Comparison of ENCODE assay signal across 18 mouse cellular contexts in the genomic region with DNA sequence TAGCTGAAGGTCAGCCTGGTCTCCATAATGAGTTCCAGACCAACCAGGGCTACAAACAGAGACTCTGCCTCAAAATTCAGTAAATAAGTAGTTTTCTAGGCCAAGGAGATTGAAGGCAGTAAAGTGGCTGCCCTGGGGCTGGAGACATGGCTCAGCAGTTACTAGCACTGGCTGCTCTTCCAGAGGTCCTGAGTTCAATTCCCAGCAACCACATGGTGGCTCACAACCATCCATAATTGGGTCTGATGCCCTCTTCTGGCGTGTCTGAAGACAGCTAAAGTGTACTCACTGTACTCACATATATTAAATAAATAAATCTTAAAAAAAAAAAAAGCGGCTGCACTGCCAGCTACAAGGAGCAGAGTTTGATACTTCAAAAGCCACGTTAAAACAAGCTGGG. TPM values are rescaled to one million over a fixed set of nuclear protein-coding genes. Genes with fewer than 3 reads are reported as not detected.
DNase-seq lines count a peak whose midpoint lies in the region; ATAC-seq and TF ChIP-seq lines count a peak whose summit lies in the region.
"Had no signal": no experiment of that assay in that cellular context is flagged by ENCODE, and none has a peak within 500 bp of the region (broad histone marks: within the 10 kb centered on the region; RNA-seq: fewer than 3 reads in every experiment).

No protein-coding gene starts in this region.

- peaks cover 51% of the 10 kb centered on the region for H3K36me3 ChIP-seq in midbrain, embryonic 10.5 days
- peaks cover 41% of the 10 kb centered on the region for H3K36me3 ChIP-seq in midbrain, embryonic 14.5 days (ENCODE audit: control insufficient read depth, insufficient read depth, low read length)
- H3K36me3 ChIP-seq in stomach, postnatal 0 days (ENCODE audit: control insufficient read depth, insufficient read depth, low read length): peaks cover 17% of the 10 kb centered on the region
- H3K36me3 ChIP-seq in heart, embryonic 12.5 days: peaks cover 42% of the 10 kb centered on the region

- peak overlapping the region; percentile 96 for H3K27ac ChIP-seq in gastrocnemius, adult 2 months
- no peak overlapping the region for H3K27ac ChIP-seq in midbrain, embryonic 10.5 days (replicated peaks)
- no peak overlapping the region for H3K27ac ChIP-seq in midbrain, embryonic 14.5 days (replicated peaks; ENCODE audit: low read depth, low read length)
- no peak overlapping the region for H3K27ac ChIP-seq in stomach, postnatal 0 days (replicated peaks)
- no peak overlapping the region for H3K27ac ChIP-seq in heart, embryonic 12.5 days (ENCODE audit: poor library complexity, severe bottlenecking)
- H3K27ac ChIP-seq: embryonic facial prominence, embryonic 12.5 days; hindbrain, embryonic 15.5 days had no signal

- 83% methylated on average over 3 of the region's 3 CpGs for WGBS in midbrain, embryonic 10.5 days
- 86% methylated on average over 3 of the region's 3 CpGs for WGBS in midbrain, embryonic 14.5 days
- 73% methylated on average over 3 of the region's 3 CpGs for WGBS in stomach, postnatal 0 days
- WGBS in heart, embryonic 12.5 days: 85% methylated on average over 3 of the region's 3 CpGs

- DNase-seq in gastrocnemius, adult 2 months: no peak
- no peak for DNase-seq in gastrocnemius, postnatal 10 days
- DNase-seq in midbrain, embryonic 10.5 days (ENCODE audit: low spot score): no peak
- DNase-seq in midbrain, embryonic 14.5 days: no peak
- peak; percentile 58 for DNase-seq in ZHBTc4 (ENCODE audit: low read depth, low spot score)
- DNase-seq in stomach, postnatal 0 days (ENCODE audit: low spot score): no peak
- no peak for DNase-seq in cerebellum, postnatal 25 days
- DNase-seq: adrenal gland, adult 2 months; gastrocnemius, postnatal 25 days; kidney, adult 11 months; kidney, postnatal 36 days; lung, adult 18-20 months; lung, postnatal 36 days; thymus, postnatal 36 days had no signal

- H3K9ac ChIP-seq in midbrain, embryonic 14.5 days (replicated peaks; ENCODE audit: low read length): no peak overlapping the region
- H3K9ac ChIP-seq in stomach, postnatal 0 days (ENCODE audit: low read length): no peak overlapping the region
- H3K9ac ChIP-seq in heart, embryonic 12.5 days: no peak overlapping the region
- H3K9ac ChIP-seq: embryonic facial prominence, embryonic 12.5 days; hindbrain, embryonic 15.5 days had no signal

- no peak for ATAC-seq in midbrain, embryonic 14.5 days (ENCODE audit: low FRiP score, low TSS enrichment)
- no peak for ATAC-seq in stomach, postnatal 0 days (ENCODE audit: low FRiP score, low TSS enrichment)
- ATAC-seq in heart, embryonic 12.5 days (ENCODE audit: insufficient number of reproducible peaks, low FRiP score): no peak

- H3K9me3 ChIP-seq in midbrain, embryonic 10.5 days (replicated peaks): no peaks in the 10 kb centered on the region
- no peaks in the 10 kb centered on the region for H3K9me3 ChIP-seq in midbrain, embryonic 14.5 days (ENCODE audit: control insufficient read depth, low read length)
- no peaks in the 10 kb centered on the region for H3K9me3 ChIP-seq in stomach, postnatal 0 days (ENCODE audit: control insufficient read depth, low read length)
- H3K9me3 ChIP-seq in heart, embryonic 12.5 days (replicated peaks): no peaks in the 10 kb centered on the region
- H3K9me3 ChIP-seq: embryonic facial prominence, embryonic 12.5 days; hindbrain, embryonic 15.5 days had no signal

- intact Hi-C loops in gastrocnemius, adult 2 months (cut with DNase I): loop anchor here (10.0 kb wide), 1 partner anchor 889 kb away; a partner anchor contains a TSS

- no peak overlapping the region for H3K4me2 ChIP-seq in midbrain, embryonic 14.5 days (ENCODE audit: low read length)
- no peak overlapping the region for H3K4me2 ChIP-seq in stomach, postnatal 0 days (replicated peaks; ENCODE audit: low read depth)
- no peak overlapping the region for H3K4me2 ChIP-seq in heart, embryonic 12.5 days
- H3K4me2 ChIP-seq: hindbrain, embryonic 15.5 days had no signal

- peaks cover 12% of the 10 kb centered on the region for H3K4me1 ChIP-seq in midbrain, embryonic 10.5 days
- H3K4me1 ChIP-seq in midbrain, embryonic 14.5 days (ENCODE audit: control insufficient read depth, insufficient read depth, low read length): peaks cover 11% of the 10 kb centered on the region
- no peaks in the 10 kb centered on the region for H3K4me1 ChIP-seq in stomach, postnatal 0 days (replicated peaks; ENCODE audit: control insufficient read depth, insufficient read depth)
- H3K4me1 ChIP-seq in heart, embryonic 12.5 days (replicated peaks): peaks cover 10% of the 10 kb centered on the region

- no peak for TF ChIP-seq EP300 in stomach, postnatal 0 days (optimal IDR thresholded peaks at IDR 0.05)

- H3K4me3 ChIP-seq in gastrocnemius, adult 2 months: no peak overlapping the region
- peak overlapping the region; percentile 94; the same call in 1 of the 2 replicates for H3K4me3 ChIP-seq in midbrain, embryonic 10.5 days
- no peak overlapping the region for H3K4me3 ChIP-seq in midbrain, embryonic 14.5 days (replicated peaks; ENCODE audit: low read depth, low read length)
- no peak overlapping the region for H3K4me3 ChIP-seq in stomach, postnatal 0 days (ENCODE audit: low read depth, low read length)
- H3K4me3 ChIP-seq in heart, embryonic 12.5 days: no peak overlapping the region
- H3K4me3 ChIP-seq: embryonic facial prominence, embryonic 12.5 days had no signal

- TF ChIP-seq CTCF in gastrocnemius, adult 2 months (IDR thresholded peaks at IDR 0.05): no peak
- TF ChIP-seq CTCF in stomach, postnatal 0 days (IDR thresholded peaks at IDR 0.05; ENCODE audit: low read depth): 0 out of 2 replicates have a peak, but pooled peaks have one; percentile 16

- no peaks in the 10 kb centered on the region for H3K27me3 ChIP-seq in midbrain, embryonic 10.5 days (ENCODE audit: low read depth, poor library complexity, severe bottlenecking)
- H3K27me3 ChIP-seq in midbrain, embryonic 14.5 days (ENCODE audit: control insufficient read depth, insufficient read depth, low read length): no peaks in the 10 kb centered on the region
- no peaks in the 10 kb centered on the region for H3K27me3 ChIP-seq in stomach, postnatal 0 days (ENCODE audit: control insufficient read depth, insufficient read depth, low read length)
- no peaks in the 10 kb centered on the region for H3K27me3 ChIP-seq in heart, embryonic 12.5 days (replicated peaks)
- H3K27me3 ChIP-seq: embryonic facial prominence, embryonic 12.5 days; hindbrain, embryonic 15.5 days had no signal

RNA-seq across cellular contexts. Expression of a gene that starts 3.4 kb away (rescaled TPM):
- total RNA-seq in gastrocnemius, adult 2 months (2021): 10 to 100 TPM; 33.4 to 38.7 TPM
- total RNA-seq in gastrocnemius, postnatal 10 days (2021): 10 to 100 TPM; 47.2 to 55.3 TPM
- polyA plus RNA-seq in midbrain, embryonic 10.5 days (2016; fragmentation: Nextera tagmentation; extraction: Ambion mirVana): 287 and 288 TPM in 2 replicates
- polyA plus RNA-seq in midbrain, embryonic 14.5 days (2014; fragmentation: Nextera tagmentation; extraction: Ambion mirVana): 159 and 203 TPM in 2 replicates
- polyA plus RNA-seq in stomach, postnatal 0 days (2015; fragmentation: Nextera tagmentation; extraction: Ambion mirVana): 80.4 and 80.5 TPM in 2 replicates
- polyA plus RNA-seq in heart, embryonic 12.5 days (2016; fragmentation: Nextera tagmentation; extraction: Ambion mirVana): 123 and 127 TPM in 2 replicates

RNA-seq across cellular contexts. Expression of a gene that starts 30.5 kb away (rescaled TPM):
- 10 to 100 TPM; 13.8 to 19.2 TPM for total RNA-seq in gastrocnemius, adult 2 months (2021)
- total RNA-seq in gastrocnemius, postnatal 10 days (2021): 10 to 100 TPM; 19.5 to 23.2 TPM
- 77.9 and 79.9 TPM in 2 replicates for polyA plus RNA-seq in midbrain, embryonic 10.5 days (2016; fragmentation: Nextera tagmentation; extraction: Ambion mirVana)
- 67.7 and 77.4 TPM in 2 replicates for polyA plus RNA-seq in midbrain, embryonic 14.5 days (2014; fragmentation: Nextera tagmentation; extraction: Ambion mirVana)
- polyA plus RNA-seq in stomach, postnatal 0 days (2015; fragmentation: Nextera tagmentation; extraction: Ambion mirVana): 30.4 and 34.6 TPM in 2 replicates
- 45.6 and 50.0 TPM in 2 replicates for polyA plus RNA-seq in heart, embryonic 12.5 days (2016; fragmentation: Nextera tagmentation; extraction: Ambion mirVana)

RNA-seq across cellular contexts. Expression of a gene that starts 32.9 kb away (rescaled TPM):
- total RNA-seq in gastrocnemius, adult 2 months (2021): 1 to 10 TPM; 3.2 to 3.9 TPM
- 10 to 100 TPM; 10.5 to 15.2 TPM for total RNA-seq in gastrocnemius, postnatal 10 days (2021)
- 3.3 and 5.0 TPM in 2 replicates for polyA plus RNA-seq in midbrain, embryonic 10.5 days (2016; fragmentation: Nextera tagmentation; extraction: Ambion mirVana)
- polyA plus RNA-seq in midbrain, embryonic 14.5 days (2014; fragmentation: Nextera tagmentation; extraction: Ambion mirVana): 2.8 TPM in 2 replicates
- polyA plus RNA-seq in stomach, postnatal 0 days (2015; fragmentation: Nextera tagmentation; extraction: Ambion mirVana): 3.5 and 5.0 TPM in 2 replicates
- polyA plus RNA-seq in heart, embryonic 12.5 days (2016; fragmentation: Nextera tagmentation; extraction: Ambion mirVana): 4.5 and 5.9 TPM in 2 replicates
- total RNA-seq: MEL had no signal
